Comparison of ENCODE assay signal across 8 mouse cellular contexts in genomic region chr2:35680833-35681232, GRCm38 (mm10).
DNase-seq lines count a peak whose midpoint lies in the region; ATAC-seq and TF ChIP-seq lines count a peak whose summit lies in the region.

No protein-coding gene starts in this region.

- H3K27me3 ChIP-seq in heart, embryonic 14.5 days (ENCODE audit: control insufficient read depth, insufficient read depth, low read length) = no peaks in the 10 kb centered on the region

- WGBS in heart, embryonic 14.5 days = 4% methylated on average over 6 of the region's 6 CpGs

- TF ChIP-seq POLR2A in bone marrow macrophage, adult 2 months (IDR thresholded peaks at IDR 0.05; ENCODE audit: borderline replicate concordance, low read depth, low read length) = no peak

- no peaks in the 10 kb centered on the region for H3K36me3 ChIP-seq in heart, embryonic 14.5 days (ENCODE audit: control insufficient read depth, insufficient read depth, low read length)

- peak overlapping the region; percentile 35 for H3K4me2 ChIP-seq in heart, embryonic 14.5 days (ENCODE audit: low read length)

- intact Hi-C loops in left cerebral cortex, postnatal 25 days (cut with DNase I) = no loop called here

- no peak for DNase-seq in heart, adult 9 months (ENCODE audit: low spot score in 2 of 2)
- DNase-seq in lung, postnatal 10 days = peak; percentile 61
- DNase-seq in layer of hippocampus, postnatal 36 days = no peak
- DNase-seq in left cerebral cortex, postnatal 25 days (ENCODE audit: low spot score in 2 of 2) = no peak

- peaks cover 86 to 100% of the 10 kb centered on the region in 2 experiments for H3K4me1 ChIP-seq in heart, embryonic 14.5 days (ENCODE audit: control insufficient read depth in 2 of 2, insufficient read depth in 2 of 2, low read length in 2 of 2)
- peaks cover 45% of the 10 kb centered on the region for H3K4me1 ChIP-seq in bone marrow macrophage, adult 2 months (ENCODE audit: control insufficient read depth, insufficient read depth, low read length)

- ATAC-seq in heart, embryonic 14.5 days (ENCODE audit: insufficient number of reproducible peaks, insufficient read depth, low FRiP score, low read depth) = 0 out of 2 replicates have a peak, but pooled peaks have one; percentile 38
- ATAC-seq in hematopoietic stem cell, adult 5-6 weeks (replicated peaks in 1 of 2; ENCODE audit: insufficient read depth in 1 of 2, low FRiP score in 2 of 2, low TSS enrichment in 1 of 2, low read depth in 1 of 2, poor library complexity in 2 of 2, severe bottlenecking in 2 of 2) = peak; percentile 13 to 21; a peak in 3 of 4 replicates
- no peak for ATAC-seq in activated CD4-positive, CD25-positive, alpha-beta regulatory T cell, adult 4 months

- H3K9ac ChIP-seq in heart, embryonic 14.5 days (ENCODE audit: low read length) = peak overlapping the region; percentile 54

- H3K9me3 ChIP-seq in heart, embryonic 14.5 days (ENCODE audit: control insufficient read depth, low read length) = no peaks in the 10 kb centered on the region

- TF ChIP-seq CTCF in bone marrow macrophage, adult 2 months (IDR thresholded peaks at IDR 0.05; ENCODE audit: low read depth, low read length) = no peak

- H3K27ac ChIP-seq in heart, embryonic 14.5 days (replicated peaks in 1 of 2; ENCODE audit: control insufficient read depth in 1 of 2, insufficient read depth in 1 of 2, low read depth in 2 of 2, low read length in 2 of 2) = peak overlapping the region; percentile 69 to 87
- H3K27ac ChIP-seq in bone marrow macrophage, adult 2 months (ENCODE audit: insufficient read depth, low read depth, low read length) = peak overlapping the region; percentile 27

- H3K4me3 ChIP-seq in heart, embryonic 14.5 days (ENCODE audit: control insufficient read depth in 1 of 2, insufficient read depth in 1 of 2, low read depth in 1 of 2, low read length in 2 of 2) = no peak overlapping the region
- H3K4me3 ChIP-seq in bone marrow macrophage, adult 2 months (ENCODE audit: insufficient read depth, low read length) = no peak overlapping the region
